Mouse (Mus musculus): Measurements from ENCODE around the gene Olfr1423. TPM values are rescaled to one million over a fixed set of nuclear protein-coding genes. Genes with fewer than 3 reads are reported as not detected.
A peak's percentile ranks its signal among the peaks of the same experiment; 100 is the strongest.

The Olfr1423 gene
- polyA plus RNA-seq, 1 experiment from 2014 or later: 0.03 TPM

DNA sequence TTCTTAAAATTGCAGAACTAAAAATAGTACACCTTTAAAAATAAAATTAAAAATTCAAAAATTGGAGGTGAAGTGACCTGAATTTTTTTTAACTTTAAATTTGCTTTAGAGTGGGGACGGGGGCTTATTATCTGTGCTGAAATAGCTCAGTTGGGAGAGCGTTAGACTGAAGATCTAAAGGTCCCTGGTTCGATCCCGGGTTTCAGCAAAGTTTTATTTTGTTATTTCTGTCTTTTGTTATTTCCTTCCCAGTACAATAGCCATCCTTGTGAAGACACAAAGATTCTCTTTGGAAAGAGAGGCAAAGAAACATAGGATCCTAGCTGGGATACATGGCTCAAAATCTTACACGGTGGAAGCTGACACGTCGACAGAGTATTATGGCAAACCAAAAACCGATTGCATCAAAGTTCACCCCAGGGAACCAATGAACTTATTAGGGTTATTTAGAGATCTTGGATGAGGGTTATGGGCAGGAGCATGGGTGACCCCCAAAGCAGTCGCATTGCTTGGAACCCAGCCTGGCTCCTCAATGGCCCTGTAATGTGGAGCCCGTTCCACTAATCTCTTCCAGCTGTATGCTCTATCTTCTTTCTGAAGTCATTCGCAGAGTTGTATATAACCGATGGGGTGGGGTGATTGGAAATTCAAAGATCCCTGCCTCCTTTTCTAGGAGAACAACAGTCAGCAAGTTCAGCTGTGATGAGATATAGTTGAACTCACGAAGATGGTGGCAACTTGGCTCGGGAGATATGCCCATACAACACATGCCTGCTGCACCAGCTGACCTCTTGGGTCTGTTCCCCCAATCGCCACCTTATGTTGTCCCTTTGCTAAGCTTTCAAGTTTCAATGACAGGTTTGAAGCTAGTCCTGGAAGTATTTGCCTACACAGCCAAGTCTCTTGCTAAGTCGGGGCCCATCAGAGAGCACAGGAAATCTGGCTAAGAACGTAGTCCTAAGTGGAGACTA, 32.4 kb downstream of the Olfr1423 start:
- 30% methylated on average over 17 of the region's 17 CpGs for WGBS
- peak overlapping the region; percentile 46; the same call in 1 of the 2 replicates for H3K27ac ChIP-seq (ENCODE audit: low read length)
- H3K36me3 ChIP-seq (ENCODE audit: control insufficient read depth, insufficient read depth, low read length): no peaks in the 10 kb centered on the region
- H3K9ac ChIP-seq (ENCODE audit: low read length): no peak overlapping the region
- H3K4me1 ChIP-seq (ENCODE audit: control insufficient read depth, insufficient read depth, low read length): peaks cover 15% of the 10 kb centered on the region
- H3K9me3 ChIP-seq (replicated peaks; ENCODE audit: control insufficient read depth, low read length): no peaks in the 10 kb centered on the region
- no peaks in the 10 kb centered on the region for H3K27me3 ChIP-seq (ENCODE audit: control insufficient read depth, insufficient read depth, low read length)
- no peak overlapping the region for H3K4me3 ChIP-seq (replicated peaks; ENCODE audit: low read length)
- H3K4me2 ChIP-seq (ENCODE audit: low read depth, low read length): no peak overlapping the region
- ATAC-seq (ENCODE audit: insufficient read depth, low FRiP score): no peak

DNA sequence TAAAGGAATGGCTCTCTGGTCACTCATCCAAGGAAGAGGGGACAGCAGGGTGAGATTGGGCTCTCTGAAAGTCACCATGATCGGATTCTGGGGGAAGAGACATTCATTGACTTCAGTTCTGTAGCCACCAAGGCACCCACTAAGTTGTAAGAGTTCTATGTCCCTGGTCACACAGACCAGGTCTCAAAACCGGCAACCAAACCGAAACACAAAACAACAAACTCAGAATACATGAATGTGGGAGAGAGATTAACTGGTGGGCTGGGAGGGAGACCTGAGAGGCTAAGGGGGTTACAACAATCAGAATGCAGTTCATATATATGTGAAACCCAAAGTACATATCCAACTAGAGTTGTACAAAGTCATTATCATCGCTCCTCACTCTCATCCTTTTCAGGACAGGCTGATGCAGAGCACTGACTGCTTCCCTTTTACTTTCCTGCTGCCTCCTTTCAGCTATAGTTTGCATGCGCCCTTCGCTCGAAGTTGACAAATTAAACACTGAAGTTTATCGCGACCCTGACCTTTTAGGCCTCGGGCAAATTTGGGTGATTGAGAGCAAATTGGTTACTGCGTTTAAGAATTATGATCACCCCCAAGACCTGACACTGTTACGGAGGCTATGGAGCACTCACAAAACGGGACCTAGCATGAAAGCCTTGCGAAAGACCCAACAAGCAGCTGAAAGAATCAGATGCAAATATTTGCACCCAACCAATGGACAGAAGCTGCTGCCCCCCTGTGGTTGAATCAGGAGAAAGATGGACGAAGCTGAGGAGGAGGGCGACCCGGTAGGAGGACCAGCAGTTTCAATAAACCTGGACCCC, 33.8 kb downstream of the Olfr1423 start:
- no peak for ATAC-seq (ENCODE audit: insufficient read depth, low FRiP score)
- peak overlapping the region; percentile 75 for H3K4me3 ChIP-seq (replicated peaks; ENCODE audit: low read length)
- peak overlapping the region; percentile 67 for H3K4me2 ChIP-seq (ENCODE audit: low read depth, low read length)
- H3K9me3 ChIP-seq (replicated peaks; ENCODE audit: control insufficient read depth, low read length): no peaks in the 10 kb centered on the region
- H3K27me3 ChIP-seq (ENCODE audit: control insufficient read depth, insufficient read depth, low read length): no peaks in the 10 kb centered on the region
- no peak overlapping the region for H3K9ac ChIP-seq (ENCODE audit: low read length)
- no peak overlapping the region for H3K27ac ChIP-seq (ENCODE audit: low read length)
- 17% methylated on average over 17 of the region's 17 CpGs for WGBS
- no peaks in the 10 kb centered on the region for H3K36me3 ChIP-seq (ENCODE audit: control insufficient read depth, insufficient read depth, low read length)
- H3K4me1 ChIP-seq (ENCODE audit: control insufficient read depth, insufficient read depth, low read length): peaks cover 15% of the 10 kb centered on the region

DNA sequence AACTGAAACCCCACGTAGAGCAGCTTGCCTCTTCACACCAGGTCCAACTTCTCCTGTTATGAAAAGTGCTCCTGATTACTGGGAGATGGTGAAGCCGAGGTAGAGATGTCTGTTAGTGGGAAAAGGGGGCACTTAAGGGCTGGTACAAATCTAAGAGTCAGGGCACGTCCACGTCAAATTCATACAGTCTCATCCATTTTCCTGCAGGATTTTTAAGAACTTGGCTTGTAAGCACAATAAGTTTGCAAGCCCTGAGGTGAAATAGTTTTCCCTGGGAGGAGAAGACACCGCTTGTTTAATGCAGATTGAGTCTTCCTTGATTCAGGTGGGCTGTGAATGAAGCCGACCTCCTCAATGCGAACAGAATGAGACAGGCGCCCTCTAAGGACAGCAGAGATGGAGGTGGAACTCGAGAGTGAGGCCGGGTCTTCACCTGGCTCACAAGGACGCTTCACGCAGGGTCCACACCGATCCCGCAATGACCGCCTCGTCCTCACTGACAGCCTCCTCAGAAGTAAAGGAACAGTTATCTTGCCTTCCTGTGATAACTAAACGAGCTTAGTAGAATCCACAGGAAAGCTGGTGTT, 34.7 kb downstream of the Olfr1423 start:
- H3K27ac ChIP-seq (ENCODE audit: low read length): peak overlapping the region; percentile 82
- no peak for ATAC-seq (ENCODE audit: insufficient read depth, low FRiP score)
- peaks cover 15% of the 10 kb centered on the region for H3K4me1 ChIP-seq (ENCODE audit: control insufficient read depth, insufficient read depth, low read length)
- WGBS: 2% methylated on average over 17 of the region's 17 CpGs
- H3K4me2 ChIP-seq (ENCODE audit: low read depth, low read length): peak overlapping the region; percentile 67
- H3K4me3 ChIP-seq (replicated peaks; ENCODE audit: low read length): peak overlapping the region; percentile 75
- no peaks in the 10 kb centered on the region for H3K27me3 ChIP-seq (ENCODE audit: control insufficient read depth, insufficient read depth, low read length)
- no peaks in the 10 kb centered on the region for H3K36me3 ChIP-seq (ENCODE audit: control insufficient read depth, insufficient read depth, low read length)
- H3K9ac ChIP-seq (ENCODE audit: low read length): peak overlapping the region; percentile 71
- no peaks in the 10 kb centered on the region for H3K9me3 ChIP-seq (replicated peaks; ENCODE audit: control insufficient read depth, low read length)

DNA sequence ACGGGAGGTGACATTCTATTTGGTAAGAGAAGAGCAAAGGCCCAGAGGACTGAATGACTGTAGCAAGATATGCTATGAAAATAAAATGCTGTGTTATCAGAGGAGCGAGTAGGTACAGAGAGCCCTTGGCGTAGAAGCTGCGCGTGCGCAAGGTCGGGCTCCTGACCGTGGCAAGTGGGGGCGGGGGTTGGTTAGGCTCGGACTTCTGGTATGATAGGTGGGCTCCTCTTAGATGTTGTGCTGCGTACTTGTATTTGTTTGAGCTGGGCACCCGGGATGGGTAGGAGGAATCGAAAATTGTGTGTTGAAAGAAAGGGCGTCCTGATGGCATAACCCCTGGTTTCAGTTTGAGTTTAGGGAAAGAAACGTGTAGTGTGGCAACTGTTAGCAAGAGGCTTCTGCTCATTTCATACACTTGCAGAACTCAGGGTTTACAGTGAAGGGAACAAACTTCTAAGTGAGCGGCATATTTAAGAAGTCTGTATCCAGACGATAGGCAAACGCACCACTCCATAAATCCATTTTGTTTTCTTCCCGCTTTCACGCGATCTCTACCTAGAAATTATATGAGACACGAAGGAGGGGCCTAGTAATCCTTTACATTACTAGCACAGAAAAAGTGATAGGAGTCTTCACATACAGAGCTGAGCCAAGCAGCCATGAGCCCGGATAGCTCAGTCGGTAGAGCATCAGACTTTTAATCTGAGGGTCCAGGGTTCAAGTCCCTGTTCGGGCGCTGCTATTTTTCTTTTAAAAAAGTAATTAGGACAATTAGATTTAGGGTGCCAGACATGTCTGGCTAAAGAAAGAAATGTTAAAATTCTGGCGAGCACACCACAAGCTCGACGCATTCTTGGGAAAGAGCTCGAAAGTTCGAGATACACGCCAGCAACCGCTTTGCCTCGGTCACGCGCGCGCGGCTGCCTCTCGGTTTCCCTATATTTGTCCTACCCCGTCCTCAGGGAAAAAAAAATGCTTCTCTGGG, 35.4 kb downstream of the Olfr1423 start:
- H3K4me2 ChIP-seq (ENCODE audit: low read depth, low read length): peak overlapping the region; percentile 67
- no peaks in the 10 kb centered on the region for H3K9me3 ChIP-seq (replicated peaks; ENCODE audit: control insufficient read depth, low read length)
- no peaks in the 10 kb centered on the region for H3K36me3 ChIP-seq (ENCODE audit: control insufficient read depth, insufficient read depth, low read length)
- no peaks in the 10 kb centered on the region for H3K27me3 ChIP-seq (ENCODE audit: control insufficient read depth, insufficient read depth, low read length)
- peak overlapping the region; percentile 82 for H3K27ac ChIP-seq (ENCODE audit: low read length)
- peak overlapping the region; percentile 75 for H3K4me3 ChIP-seq (replicated peaks; ENCODE audit: low read length)
- WGBS: under 1% methylated on average over 41 of the region's 41 CpGs
- peaks cover 15% of the 10 kb centered on the region for H3K4me1 ChIP-seq (ENCODE audit: control insufficient read depth, insufficient read depth, low read length)
- peak overlapping the region; percentile 74 for H3K9ac ChIP-seq (ENCODE audit: low read length)
- peak; percentile 76 for ATAC-seq (ENCODE audit: insufficient read depth, low FRiP score)

DNA sequence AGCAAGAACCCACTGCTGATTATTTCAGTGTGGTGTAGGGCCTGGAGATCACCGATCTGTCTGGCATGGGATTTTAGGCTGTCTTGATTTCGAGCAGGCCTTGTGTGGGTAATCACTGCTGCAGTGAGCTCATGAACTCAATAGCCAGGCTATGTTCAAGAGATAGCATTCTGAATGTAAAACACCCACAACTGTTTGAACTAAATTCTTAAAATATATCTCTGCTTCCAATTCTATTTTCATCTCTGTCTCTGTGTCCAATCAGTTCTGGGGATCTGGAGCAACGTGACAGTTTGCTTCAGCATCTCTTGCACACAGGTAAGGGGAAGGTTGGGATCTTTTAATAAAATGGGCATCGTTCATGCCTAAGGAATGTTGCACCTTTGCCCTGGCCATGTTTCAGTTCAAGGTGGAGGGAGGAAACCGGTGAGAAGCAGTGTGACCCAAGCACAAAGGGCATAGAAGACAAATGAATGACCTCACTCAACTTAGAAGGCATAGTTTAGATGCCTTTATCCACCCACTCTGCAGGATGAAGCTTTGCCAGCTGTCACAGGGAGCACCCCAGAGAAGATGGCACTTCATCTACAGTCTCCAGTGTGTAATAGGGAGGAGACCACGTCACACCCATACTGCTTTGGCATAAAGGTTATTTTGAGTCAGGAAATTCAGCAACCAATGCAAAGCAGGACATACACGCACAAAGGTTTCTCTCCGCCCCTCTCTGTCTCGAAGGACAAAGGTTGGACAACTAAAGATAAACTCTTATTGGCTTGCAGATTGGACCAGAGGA, 36.7 kb downstream of the Olfr1423 start:
- ATAC-seq (ENCODE audit: insufficient read depth, low FRiP score): no peak
- Histone ChIP-seq H3K36me3 (ENCODE audit: control insufficient read depth, insufficient read depth, low read length) (no peaks in the 10 kb centered on the region), H3K9ac (ENCODE audit: low read length) (no peak overlapping the region), H3K27ac (ENCODE audit: low read length) (no peak overlapping the region), H3K27me3 (ENCODE audit: control insufficient read depth, insufficient read depth, low read length) (no peaks in the 10 kb centered on the region), H3K9me3 (replicated peaks; ENCODE audit: control insufficient read depth, low read length) (no peaks in the 10 kb centered on the region), H3K4me3 (replicated peaks; ENCODE audit: low read length) (peak overlapping the region; percentile 75), H3K4me1 (ENCODE audit: control insufficient read depth, insufficient read depth, low read length) (peaks cover 15% of the 10 kb centered on the region), H3K4me2 (ENCODE audit: low read depth, low read length) (peak overlapping the region; percentile 67)
- 45% methylated on average over 9 of the region's 9 CpGs for WGBS

DNA sequence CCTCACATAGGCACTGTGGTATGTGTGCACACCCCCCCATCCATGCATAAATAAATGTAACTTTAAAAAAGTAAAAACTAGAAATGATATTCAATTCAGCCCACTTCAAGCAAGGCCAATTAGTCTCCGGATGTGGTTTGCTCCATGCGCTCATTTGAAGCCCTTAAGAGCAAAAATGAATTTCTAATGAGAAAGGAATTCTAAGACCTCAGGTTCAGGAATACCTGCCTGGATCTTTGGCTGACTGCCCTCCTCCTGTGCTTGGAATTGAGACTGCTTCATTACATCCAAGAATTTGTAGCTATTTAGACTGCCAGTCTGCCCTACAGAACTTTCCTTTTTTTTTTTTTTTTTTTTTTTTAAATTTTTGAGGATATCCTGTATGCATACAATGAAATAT, 37.5 kb downstream of the Olfr1423 start:
- H3K36me3 ChIP-seq (ENCODE audit: control insufficient read depth, insufficient read depth, low read length): no peaks in the 10 kb centered on the region
- no peak overlapping the region for H3K27ac ChIP-seq (ENCODE audit: low read length)
- H3K4me3 ChIP-seq (replicated peaks; ENCODE audit: low read length): no peak overlapping the region
- H3K4me2 ChIP-seq (ENCODE audit: low read depth, low read length): no peak overlapping the region
- ATAC-seq (ENCODE audit: insufficient read depth, low FRiP score): no peak
- 87% methylated on average over 2 of the region's 2 CpGs for WGBS
- no peaks in the 10 kb centered on the region for H3K27me3 ChIP-seq (ENCODE audit: control insufficient read depth, insufficient read depth, low read length)
- no peaks in the 10 kb centered on the region for H3K9me3 ChIP-seq (replicated peaks; ENCODE audit: control insufficient read depth, low read length)
- no peak overlapping the region for H3K9ac ChIP-seq (ENCODE audit: low read length)
- H3K4me1 ChIP-seq (ENCODE audit: control insufficient read depth, insufficient read depth, low read length): peaks cover 12% of the 10 kb centered on the region

DNA sequence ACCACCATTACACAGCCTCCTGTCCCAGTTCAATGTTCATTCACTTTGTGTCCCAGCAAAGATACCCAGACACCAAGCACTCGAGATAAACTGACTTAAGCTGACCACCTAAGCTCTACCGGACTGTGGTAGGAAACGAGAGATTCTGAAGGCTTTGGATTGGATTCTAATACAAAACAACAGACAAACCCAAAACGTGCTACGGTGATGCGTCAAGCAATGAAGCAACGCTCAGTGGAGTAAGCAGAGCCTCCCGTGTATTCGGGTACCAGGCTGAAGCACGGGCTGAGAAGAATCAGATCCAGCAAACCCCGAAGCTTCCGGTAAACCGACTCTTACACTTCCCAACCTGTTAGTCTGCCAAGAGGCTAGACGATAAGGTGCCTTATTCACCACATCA, 38.3 kb downstream of the Olfr1423 start:
- WGBS: 50% methylated on average over 14 of the region's 14 CpGs
- Histone ChIP-seq H3K4me2 (ENCODE audit: low read depth, low read length) (peak overlapping the region; percentile 37), H3K4me3 (replicated peaks; ENCODE audit: low read length) (0 out of 2 replicates have a peak overlapping the region, but pooled peaks have one; percentile 22)

More for the DNA sequence above, 38.3 kb downstream of the Olfr1423 start:
- Histone ChIP-seq H3K4me1 (ENCODE audit: control insufficient read depth, insufficient read depth, low read length) (peaks cover 12% of the 10 kb centered on the region), H3K27ac (ENCODE audit: low read length) (no peak overlapping the region), H3K9me3 (replicated peaks; ENCODE audit: control insufficient read depth, low read length) (no peaks in the 10 kb centered on the region), H3K36me3 (ENCODE audit: control insufficient read depth, insufficient read depth, low read length) (no peaks in the 10 kb centered on the region), H3K27me3 (ENCODE audit: control insufficient read depth, insufficient read depth, low read length) (no peaks in the 10 kb centered on the region), H3K9ac (ENCODE audit: low read length) (no peak overlapping the region)
- ATAC-seq (ENCODE audit: insufficient read depth, low FRiP score): no peak

All from stomach, embryonic 16.5 days (tissue).